Mouse (Mus musculus): ENCODE measurements around the gene Smurf1. TPM values are rescaled to one million over a fixed set of nuclear protein-coding genes. Genes with fewer than 3 reads are reported as not detected.

Smurf1 gene
- polyA plus RNA-seq, 1 experiment from 2014 or later, result 20.1 TPM

GRCm38 (mm10) chr5:144949856-144950255, 15.8 kb downstream of the Smurf1 start:
- no peaks in the 10 kb centered on the region for H3K27me3 ChIP-seq (ENCODE audit: control insufficient read depth, insufficient read depth, low read length)
- H3K4me3 ChIP-seq (ENCODE audit: low read depth, low read length), result no peak overlapping the region
- WGBS, result 91% methylated on average over 4 of the region's 4 CpGs
- ATAC-seq (ENCODE audit: insufficient number of reproducible peaks, low FRiP score, low TSS enrichment, low read depth) (no peak), DNase-seq (ENCODE audit: low spot score) (no peak)
- H3K27ac ChIP-seq (replicated peaks; ENCODE audit: low read depth, low read length), result no peak overlapping the region
- no peaks in the 10 kb centered on the region for H3K36me3 ChIP-seq (ENCODE audit: control insufficient read depth, insufficient read depth, low read length)
- H3K9me3 ChIP-seq (ENCODE audit: control insufficient read depth, low read length), result no peaks in the 10 kb centered on the region
- no peak overlapping the region for H3K4me2 ChIP-seq (ENCODE audit: low read depth, severe bottlenecking)
- H3K9ac ChIP-seq (ENCODE audit: low read length), result no peak overlapping the region
- H3K4me1 ChIP-seq (ENCODE audit: control insufficient read depth, insufficient read depth, low read length), result no peaks in the 10 kb centered on the region

- Histone ChIP-seq H3K9ac (ENCODE audit: low read length) (no peak overlapping the region), H3K9me3 (ENCODE audit: control insufficient read depth, low read length) (no peaks in the 10 kb centered on the region), H3K27ac (replicated peaks; ENCODE audit: low read depth, low read length) (no peak overlapping the region), H3K4me1 (ENCODE audit: control insufficient read depth, insufficient read depth, low read length) (no peaks in the 10 kb centered on the region), H3K27me3 (ENCODE audit: control insufficient read depth, insufficient read depth, low read length) (no peaks in the 10 kb centered on the region), H3K36me3 (ENCODE audit: control insufficient read depth, insufficient read depth, low read length) (no peaks in the 10 kb centered on the region), H3K4me2 (ENCODE audit: low read depth, severe bottlenecking) (no peak overlapping the region), H3K4me3 (ENCODE audit: low read depth, low read length) (no peak overlapping the region)
- DNase-seq (ENCODE audit: low spot score) (no peak), ATAC-seq (ENCODE audit: insufficient number of reproducible peaks, low FRiP score, low TSS enrichment, low read depth) (no peak)
- 71% methylated on average over 11 of the region's 11 CpGs for WGBS
Measured at GRCm38 (mm10) chr5:144948422-144948821, 17.2 kb downstream of the Smurf1 start.

GRCm38 (mm10) chr5:144948002-144948401, 17.6 kb downstream of the Smurf1 start:
- Histone ChIP-seq H3K27me3 (ENCODE audit: control insufficient read depth, insufficient read depth, low read length) (no peaks in the 10 kb centered on the region), H3K27ac (replicated peaks; ENCODE audit: low read depth, low read length) (no peak overlapping the region), H3K9ac (ENCODE audit: low read length) (no peak overlapping the region), H3K9me3 (ENCODE audit: control insufficient read depth, low read length) (no peaks in the 10 kb centered on the region), H3K4me2 (ENCODE audit: low read depth, severe bottlenecking) (no peak overlapping the region), H3K36me3 (ENCODE audit: control insufficient read depth, insufficient read depth, low read length) (no peaks in the 10 kb centered on the region), H3K4me1 (ENCODE audit: control insufficient read depth, insufficient read depth, low read length) (no peaks in the 10 kb centered on the region), H3K4me3 (ENCODE audit: low read depth, low read length) (no peak overlapping the region)
- 89% methylated on average over 1 of the region's 1 CpGs for WGBS
- DNase-seq (ENCODE audit: low spot score) (no peak), ATAC-seq (ENCODE audit: insufficient number of reproducible peaks, low FRiP score, low TSS enrichment, low read depth) (no peak)

- WGBS, result 91% methylated on average over 4 of the region's 4 CpGs
- ATAC-seq (ENCODE audit: insufficient number of reproducible peaks, low FRiP score, low TSS enrichment, low read depth) (no peak), DNase-seq (ENCODE audit: low spot score) (no peak)
- Histone ChIP-seq H3K27me3 (ENCODE audit: control insufficient read depth, insufficient read depth, low read length) (no peaks in the 10 kb centered on the region), H3K9me3 (ENCODE audit: control insufficient read depth, low read length) (no peaks in the 10 kb centered on the region), H3K4me1 (ENCODE audit: control insufficient read depth, insufficient read depth, low read length) (no peaks in the 10 kb centered on the region), H3K4me3 (ENCODE audit: low read depth, low read length) (no peak overlapping the region), H3K27ac (replicated peaks; ENCODE audit: low read depth, low read length) (no peak overlapping the region), H3K36me3 (ENCODE audit: control insufficient read depth, insufficient read depth, low read length) (no peaks in the 10 kb centered on the region), H3K4me2 (ENCODE audit: low read depth, severe bottlenecking) (no peak overlapping the region), H3K9ac (ENCODE audit: low read length) (no peak overlapping the region)
Measured at GRCm38 (mm10) chr5:144946032-144946431, 19.6 kb downstream of the Smurf1 start.

GRCm38 (mm10) chr5:144944932-144945331, 20.7 kb downstream of the Smurf1 start:
- no peak overlapping the region for H3K27ac ChIP-seq (replicated peaks; ENCODE audit: low read depth, low read length)
- no peaks in the 10 kb centered on the region for H3K27me3 ChIP-seq (ENCODE audit: control insufficient read depth, insufficient read depth, low read length)
- H3K9me3 ChIP-seq (ENCODE audit: control insufficient read depth, low read length), result no peaks in the 10 kb centered on the region
- H3K4me1 ChIP-seq (ENCODE audit: control insufficient read depth, insufficient read depth, low read length), result no peaks in the 10 kb centered on the region
- no peak for ATAC-seq (ENCODE audit: insufficient number of reproducible peaks, low FRiP score, low TSS enrichment, low read depth)
- H3K4me2 ChIP-seq (ENCODE audit: low read depth, severe bottlenecking), result no peak overlapping the region
- H3K36me3 ChIP-seq (ENCODE audit: control insufficient read depth, insufficient read depth, low read length), result no peaks in the 10 kb centered on the region
- no peak overlapping the region for H3K4me3 ChIP-seq (ENCODE audit: low read depth, low read length)
- no peak for DNase-seq (ENCODE audit: low spot score)
- WGBS, result 88% methylated on average over 7 of the region's 7 CpGs
- no peak overlapping the region for H3K9ac ChIP-seq (ENCODE audit: low read length)

- H3K36me3 ChIP-seq (ENCODE audit: control insufficient read depth, insufficient read depth, low read length), result no peaks in the 10 kb centered on the region
- no peak overlapping the region for H3K27ac ChIP-seq (replicated peaks; ENCODE audit: low read depth, low read length)
Measured at GRCm38 (mm10) chr5:144944370-144944769, 21.3 kb downstream of the Smurf1 start.

GRCm38 (mm10) chr5:144943346-144943745, 22.3 kb downstream of the Smurf1 start:
- 84% methylated on average over 6 of the region's 6 CpGs for WGBS
- no peak overlapping the region for H3K4me3 ChIP-seq (ENCODE audit: low read depth, low read length)
- no peak for DNase-seq (ENCODE audit: low spot score)
- H3K4me1 ChIP-seq (ENCODE audit: control insufficient read depth, insufficient read depth, low read length), result no peaks in the 10 kb centered on the region
- H3K4me2 ChIP-seq (ENCODE audit: low read depth, severe bottlenecking), result no peak overlapping the region
- ATAC-seq (ENCODE audit: insufficient number of reproducible peaks, low FRiP score, low TSS enrichment, low read depth), result no peak
- H3K27ac ChIP-seq (replicated peaks; ENCODE audit: low read depth, low read length), result no peak overlapping the region
- no peaks in the 10 kb centered on the region for H3K36me3 ChIP-seq (ENCODE audit: control insufficient read depth, insufficient read depth, low read length)
- no peaks in the 10 kb centered on the region for H3K27me3 ChIP-seq (ENCODE audit: control insufficient read depth, insufficient read depth, low read length)
- H3K9ac ChIP-seq (ENCODE audit: low read length), result no peak overlapping the region
- no peaks in the 10 kb centered on the region for H3K9me3 ChIP-seq (ENCODE audit: control insufficient read depth, low read length)

More at GRCm38 (mm10) chr5:144944370-144944769, 21.3 kb downstream of the Smurf1 start:
- Histone ChIP-seq H3K4me3 (ENCODE audit: low read depth, low read length) (no peak overlapping the region), H3K27me3 (ENCODE audit: control insufficient read depth, insufficient read depth, low read length) (no peaks in the 10 kb centered on the region), H3K4me1 (ENCODE audit: control insufficient read depth, insufficient read depth, low read length) (no peaks in the 10 kb centered on the region), H3K9me3 (ENCODE audit: control insufficient read depth, low read length) (no peaks in the 10 kb centered on the region), H3K4me2 (ENCODE audit: low read depth, severe bottlenecking) (no peak overlapping the region), H3K9ac (ENCODE audit: low read length) (no peak overlapping the region)
- ATAC-seq (ENCODE audit: insufficient number of reproducible peaks, low FRiP score, low TSS enrichment, low read depth) (no peak), DNase-seq (ENCODE audit: low spot score) (no peak)
- WGBS, result 87% methylated on average over 4 of the region's 4 CpGs

- DNase-seq (ENCODE audit: low spot score), result no peak
- no peak overlapping the region for H3K27ac ChIP-seq (replicated peaks; ENCODE audit: low read depth, low read length)
Measured at GRCm38 (mm10) chr5:144942431-144942830, 23.2 kb downstream of the Smurf1 start.

GRCm38 (mm10) chr5:144940904-144941303, 24.7 kb downstream of the Smurf1 start:
- Histone ChIP-seq H3K36me3 (ENCODE audit: control insufficient read depth, insufficient read depth, low read length) (no peaks in the 10 kb centered on the region), H3K27ac (replicated peaks; ENCODE audit: low read depth, low read length) (no peak overlapping the region), H3K4me1 (ENCODE audit: control insufficient read depth, insufficient read depth, low read length) (no peaks in the 10 kb centered on the region), H3K4me3 (ENCODE audit: low read depth, low read length) (no peak overlapping the region), H3K4me2 (ENCODE audit: low read depth, severe bottlenecking) (no peak overlapping the region), H3K9ac (ENCODE audit: low read length) (no peak overlapping the region), H3K9me3 (ENCODE audit: control insufficient read depth, low read length) (no peaks in the 10 kb centered on the region), H3K27me3 (ENCODE audit: control insufficient read depth, insufficient read depth, low read length) (no peaks in the 10 kb centered on the region)
- DNase-seq (ENCODE audit: low spot score) (no peak), ATAC-seq (ENCODE audit: insufficient number of reproducible peaks, low FRiP score, low TSS enrichment, low read depth) (no peak)
- WGBS, result 79% methylated on average over 3 of the region's 3 CpGs

More at GRCm38 (mm10) chr5:144942431-144942830, 23.2 kb downstream of the Smurf1 start:
- Histone ChIP-seq H3K36me3 (ENCODE audit: control insufficient read depth, insufficient read depth, low read length) (no peaks in the 10 kb centered on the region), H3K4me2 (ENCODE audit: low read depth, severe bottlenecking) (no peak overlapping the region), H3K4me1 (ENCODE audit: control insufficient read depth, insufficient read depth, low read length) (no peaks in the 10 kb centered on the region), H3K9ac (ENCODE audit: low read length) (no peak overlapping the region), H3K27me3 (ENCODE audit: control insufficient read depth, insufficient read depth, low read length) (no peaks in the 10 kb centered on the region), H3K4me3 (ENCODE audit: low read depth, low read length) (no peak overlapping the region), H3K9me3 (ENCODE audit: control insufficient read depth, low read length) (no peaks in the 10 kb centered on the region)
- 69% methylated on average over 9 of the region's 9 CpGs for WGBS
- no peak for ATAC-seq (ENCODE audit: insufficient number of reproducible peaks, low FRiP score, low TSS enrichment, low read depth)
